Mouse (Mus musculus): Measurements from ENCODE around the gene Tmprss11g.

Tmprss11g gene
- long read RNA-seq, experiment 1 = 0 reads
- long read RNA-seq, experiment 2 = 0 reads

DNA sequence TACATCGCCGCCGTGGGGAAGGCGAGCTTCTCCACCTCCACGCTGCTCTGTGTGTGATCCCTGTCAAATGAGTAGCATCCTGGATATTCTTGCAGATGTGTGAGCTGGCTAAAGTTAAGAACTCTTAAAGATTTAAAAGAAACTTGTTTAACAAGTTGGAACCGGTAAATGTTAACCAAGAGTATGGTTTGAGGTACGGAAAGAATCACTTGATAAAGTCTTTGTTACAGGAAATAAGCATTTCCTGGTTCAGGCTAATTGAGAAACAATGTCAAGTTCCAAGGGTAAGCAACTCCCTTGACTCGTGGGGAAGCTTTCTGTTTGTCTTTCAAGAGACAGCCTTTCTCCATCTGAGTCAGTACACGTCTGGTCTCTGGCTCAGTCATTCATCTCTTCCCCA is at the start of gene Tmprss11g:
Gene Tmprss11g, minus strand, starts transcription at position 101 of the 400 bp plus-strand sequence.
- intact Hi-C loops (cut with DNase I) = no loop called here

DNA sequence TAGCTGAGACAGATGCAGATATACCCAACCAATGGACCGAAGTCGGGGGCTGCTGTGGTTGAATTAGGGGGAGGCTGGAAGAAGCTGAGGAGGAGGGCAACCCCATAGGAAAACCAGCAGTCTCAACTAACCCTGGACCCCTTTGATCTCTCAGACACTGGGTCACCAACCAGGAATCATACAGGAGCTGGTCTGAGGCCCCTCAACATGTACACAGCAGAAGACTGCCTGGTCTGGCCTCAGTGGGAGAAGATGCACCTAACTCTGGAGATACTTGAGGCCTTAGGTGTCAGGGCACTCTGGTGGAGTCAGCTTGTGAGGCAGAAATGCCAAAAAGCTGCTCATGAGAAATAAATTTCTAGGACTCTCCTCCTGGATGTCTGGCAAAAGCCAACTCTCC is 28.3 kb upstream of the Tmprss11g start:
- intact Hi-C loops (cut with DNase I) = no loop called here

DNA sequence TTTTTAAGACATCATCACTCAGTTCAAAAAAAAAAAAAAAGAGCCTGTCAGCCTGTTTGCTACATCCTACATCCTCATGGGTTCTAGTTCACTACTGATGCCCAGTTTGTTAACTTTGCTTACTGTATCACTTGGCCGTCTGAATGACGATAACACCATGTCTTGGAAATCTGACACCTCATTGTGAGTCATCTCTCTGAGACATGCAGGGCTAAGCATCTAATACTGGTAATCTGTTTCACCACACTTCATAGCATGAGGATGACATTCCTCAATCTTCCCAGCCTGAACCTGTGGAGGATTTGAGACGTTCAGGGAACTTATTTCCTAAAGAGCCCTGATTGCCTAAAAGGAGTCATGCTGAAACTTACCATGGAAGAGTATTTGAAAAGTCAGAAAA is 22.2 kb upstream of the Tmprss11g start:
- intact Hi-C loops (cut with DNase I) = no loop called here

DNA sequence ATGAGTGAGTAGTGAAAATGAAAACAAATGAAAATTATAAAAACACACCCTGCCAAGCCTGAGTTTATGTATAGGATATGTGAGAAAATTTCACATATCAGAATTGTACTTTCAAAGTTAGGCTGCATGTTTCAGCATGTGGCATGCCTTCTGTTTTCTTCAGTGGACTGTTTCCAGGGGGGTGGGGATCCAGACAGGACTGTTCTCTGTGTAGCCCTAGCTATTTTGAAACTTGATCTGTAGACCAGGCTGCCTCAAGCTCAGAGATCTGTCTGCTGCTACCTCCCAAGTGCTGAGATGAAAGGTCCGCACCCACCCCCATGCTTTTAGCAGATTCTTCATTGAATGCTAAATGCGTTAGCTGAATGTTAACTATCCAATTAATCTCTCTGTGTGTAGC is 10.3 kb upstream of the Tmprss11g start:
- intact Hi-C loops (cut with DNase I) = no loop called here

DNA sequence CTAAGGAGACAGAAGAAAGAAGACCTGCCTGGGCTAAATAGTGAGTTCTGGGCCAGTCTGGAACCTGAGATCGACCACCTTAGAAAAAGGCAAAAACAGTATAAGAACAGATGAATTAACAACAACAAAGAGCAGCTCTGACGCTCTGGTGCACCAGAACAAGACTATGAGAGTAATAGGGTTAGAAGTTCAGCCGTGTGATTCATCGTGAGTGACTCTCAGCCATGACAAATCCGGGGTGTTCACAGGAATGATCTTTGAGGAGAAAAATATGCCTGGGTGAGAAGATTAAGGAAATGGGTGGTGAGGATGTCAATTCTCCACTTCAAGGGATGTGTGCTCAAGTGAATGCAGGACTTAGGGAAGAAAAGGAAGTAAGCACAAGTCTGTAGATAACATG is 6.9 kb downstream of the Tmprss11g start:
- intact Hi-C loops (cut with DNase I) = no loop called here

DNA sequence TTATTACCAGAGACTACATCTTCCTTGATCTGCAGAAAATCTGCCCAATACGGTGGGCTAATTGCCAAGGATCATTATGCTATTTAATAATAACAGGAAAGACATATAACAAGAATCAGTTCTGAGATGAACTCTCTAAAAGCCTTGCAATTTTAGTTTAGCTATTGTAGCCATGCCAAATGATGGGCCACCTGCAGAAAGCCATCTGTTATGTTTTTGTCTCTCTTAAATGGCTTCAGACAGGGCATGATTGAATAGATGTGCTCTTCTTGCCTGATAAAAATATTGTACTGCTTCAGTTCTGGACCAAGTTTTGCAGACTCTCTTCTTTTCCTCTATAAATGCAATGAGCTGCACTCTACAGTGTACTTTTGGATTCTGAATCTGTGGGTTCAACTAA is 24.9 kb downstream of the Tmprss11g start:
- intact Hi-C loops (cut with DNase I) = no loop called here

DNA sequence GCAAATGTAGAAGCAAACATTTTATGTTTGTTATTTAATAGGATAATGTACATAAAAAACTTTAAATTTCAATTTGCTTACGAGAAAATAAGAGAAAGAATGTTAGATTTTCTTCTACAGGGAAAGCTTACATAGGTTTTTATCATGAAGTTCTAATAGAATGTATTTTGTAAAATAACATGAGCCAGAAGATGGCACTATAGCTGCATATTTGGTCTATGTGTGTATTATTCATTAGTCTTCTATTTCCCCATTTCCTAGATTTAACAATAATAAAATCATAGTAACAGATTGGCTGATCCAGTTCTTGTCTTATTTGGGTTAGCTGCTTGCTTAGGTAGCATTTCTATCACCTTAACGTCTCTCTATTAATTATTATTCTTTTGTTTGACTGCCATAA is 35.8 kb downstream of the Tmprss11g start:
- intact Hi-C loops (cut with DNase I) = no loop called here

DNA sequence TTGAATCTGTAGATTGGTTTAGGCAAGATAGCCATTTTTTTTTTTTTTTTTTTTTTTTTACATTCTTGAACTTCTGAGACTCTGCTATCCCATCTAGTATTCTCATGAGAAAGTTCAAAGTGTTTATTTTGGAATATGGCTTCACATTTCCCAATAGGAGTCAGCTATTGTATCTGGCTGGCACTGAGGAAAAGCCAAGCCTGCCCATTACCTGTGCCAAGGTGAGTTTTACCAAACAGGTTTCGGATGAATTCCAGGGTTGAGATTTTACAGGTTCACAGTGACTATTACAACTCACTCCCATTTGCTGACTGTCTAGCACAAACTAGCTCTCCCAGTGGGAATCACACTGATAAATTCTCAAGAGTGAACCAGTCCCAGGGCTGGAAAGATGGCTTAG is 36.4 kb downstream of the Tmprss11g start:
- intact Hi-C loops (cut with DNase I) = no loop called here

DNA sequence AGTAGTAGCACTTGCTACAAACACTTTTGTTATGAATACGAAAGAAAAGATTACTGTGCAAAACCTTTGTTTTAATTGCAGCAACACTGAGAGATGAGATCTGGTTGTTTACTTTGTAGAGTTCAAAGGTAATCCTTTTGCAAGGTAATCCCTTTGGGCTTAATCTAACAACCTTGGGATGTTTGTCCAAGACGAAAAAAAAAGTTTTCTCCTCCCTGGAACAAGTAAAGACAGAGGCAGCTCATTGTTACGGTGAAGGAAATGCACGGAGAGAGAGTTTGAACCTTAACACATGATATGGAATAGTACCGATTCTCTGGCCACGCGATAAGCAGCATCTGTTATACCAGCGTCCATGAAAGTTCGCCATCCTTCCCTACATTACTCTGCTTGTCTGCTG is 44.5 kb downstream of the Tmprss11g start:
- intact Hi-C loops (cut with DNase I) = no loop called here

DNA sequence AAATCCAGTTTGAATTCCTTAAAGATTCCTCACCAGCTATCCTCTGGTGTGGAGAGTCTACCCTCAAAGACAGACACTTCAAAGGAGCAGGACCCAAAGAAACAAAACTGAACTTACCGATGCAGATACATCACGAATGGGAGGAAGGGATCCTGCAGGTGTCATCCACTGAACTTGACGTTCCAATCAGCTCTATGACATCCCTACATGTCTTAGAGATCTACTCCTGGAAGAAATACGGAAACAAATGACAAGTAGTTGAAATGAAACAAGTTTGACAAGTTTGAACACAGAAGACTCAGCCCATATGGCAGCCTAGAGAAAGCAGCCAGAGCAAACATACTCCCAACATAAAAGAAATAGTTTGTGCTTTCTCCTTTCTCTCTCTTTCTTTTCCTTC is 49.5 kb downstream of the Tmprss11g start, which contains the start of gene Tmprss11a:
Gene Tmprss11a, minus strand, starts transcription at position 101 of the 400 bp plus-strand sequence.
- intact Hi-C loops (cut with DNase I) = no loop called here

DNA sequence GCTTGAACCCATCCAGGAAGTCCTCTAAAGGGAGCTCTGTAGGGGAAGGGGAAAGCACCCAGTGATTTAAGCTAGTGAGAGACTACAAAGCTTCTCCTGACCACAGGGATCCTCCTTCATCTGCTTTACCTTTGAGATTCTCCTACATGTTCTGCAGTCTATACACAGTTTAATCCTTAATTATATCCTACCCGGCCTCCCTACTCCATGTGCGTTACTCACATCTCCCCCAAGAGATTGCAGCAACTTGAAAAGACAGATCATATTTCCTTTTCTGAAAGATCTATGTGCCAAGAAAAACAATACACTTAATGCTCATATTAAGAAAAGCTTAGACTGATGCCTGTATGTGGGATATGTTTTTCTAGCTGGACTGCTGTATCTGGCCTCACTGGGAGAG is 79.1 kb downstream of the Tmprss11g start:
- intact Hi-C loops (cut with DNase I) = no loop called here

DNA sequence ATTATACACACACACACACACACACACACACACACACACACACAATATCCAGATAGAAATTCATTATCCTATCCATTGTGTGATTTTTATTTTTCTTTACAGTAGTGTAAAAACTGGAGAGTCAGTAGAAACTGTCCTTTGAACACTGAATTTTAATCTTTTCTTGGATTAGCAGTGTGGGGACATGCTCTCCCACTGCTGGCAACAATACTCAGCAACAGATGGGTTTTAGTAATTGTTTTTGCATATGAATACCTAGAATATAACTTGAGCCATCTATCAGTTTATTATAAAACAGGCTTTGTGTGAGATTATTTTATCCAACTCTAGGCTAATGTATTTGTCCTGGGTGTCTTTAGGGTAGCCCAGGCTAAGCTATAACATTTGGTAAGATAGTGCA is 79.9 kb downstream of the Tmprss11g start:
- intact Hi-C loops (cut with DNase I) = no loop called here

Data from adrenal gland (tissue).